Mouse (Mus musculus) CH12.LX (cell line): ENCODE data around the gene Nek9.

Experiments
- CTCF ChIP-seq, 2 experiments: IDR thresholded peaks in 1 of 2; conservative IDR thresholded peaks in 1 of 2; 2 replicates each; pipeline ENCODE4 v1.5.1; 2011 to 2012; ENCODE audit warnings: low read depth in 2 of 2, low read length in 2 of 2, improper control_type of control experiment in 1 of 2, inconsistent platforms in 1 of 2, mild to moderate bottlenecking in 1 of 2, moderate library complexity in 1 of 2
- E2F4 ChIP-seq: IDR thresholded peaks from 2 replicates; pipeline ENCODE4 v1.6.1; 2011; ENCODE audit warnings: low read depth, low read length, improper control_type of control experiment; ENCODE audit not compliant: insufficient replicate concordance
- NRF1 ChIP-seq: IDR thresholded peaks from 2 replicates; pipeline ENCODE4 v1.6.1; 2014; ENCODE audit warnings: low read depth, mild to moderate bottlenecking, inconsistent platforms, low read length, improper control_type of control experiment, moderate library complexity
- SIN3A ChIP-seq: IDR thresholded peaks from 2 replicates; pipeline ENCODE4 v1.6.1; 2012; ENCODE audit warnings: low read length, improper control_type of control experiment, inconsistent platforms
- ZC3H11A ChIP-seq: IDR thresholded peaks from 2 replicates; pipeline ENCODE4 v1.6.1; 2012; ENCODE audit warnings: low read depth, mild to moderate bottlenecking, inconsistent platforms, low read length, improper control_type of control experiment
- ZNF384 ChIP-seq: IDR thresholded peaks from 2 replicates; pipeline ENCODE4 v1.6.1; 2012; ENCODE audit warnings: low read depth, low read length, improper control_type of control experiment, inconsistent platforms

DNA sequence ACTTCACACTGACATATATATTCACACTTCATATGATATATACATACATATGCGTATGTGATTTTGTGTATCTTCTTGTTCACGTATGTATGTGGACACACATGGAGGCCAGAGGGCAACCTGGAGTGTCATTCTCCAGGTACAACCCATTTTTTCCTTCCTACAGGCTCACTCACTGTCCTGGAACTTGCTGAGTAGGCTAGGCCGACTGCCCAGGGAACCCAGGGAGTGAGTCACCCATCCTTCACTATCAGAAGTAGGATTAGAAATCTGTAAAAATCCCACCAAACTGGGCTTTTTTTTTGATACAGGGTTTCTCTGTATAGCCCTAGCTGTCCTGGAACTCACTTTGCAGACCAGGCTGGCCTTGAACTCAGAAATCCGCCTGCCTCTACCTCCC is 54.2 kb downstream of the Nek9 start:
- TF ChIP-seq CTCF (conservative IDR thresholded peaks at IDR 0.05 in 1 of 2, IDR thresholded peaks at IDR 0.05 in 1 of 2; ENCODE audit: low read depth in 2 of 2, low read length in 2 of 2) (no peak), SIN3A (no peak), ZC3H11A (no peak), E2F4 (no peak), ZNF384 (no peak), NRF1 (no peak)
